Mouse (Mus musculus) neural tube, embryonic 11.5 days (tissue): ENCODE data around the gene Nt5c1b. TPM values are rescaled to one million over a fixed set of nuclear protein-coding genes. Genes with fewer than 3 reads are reported as not detected.

Experiments used
- ATAC-seq: fragments of 200-750 bp; cut with Nextera tagmentation; 2 replicates; pipeline ENCODE4 v1.8.0; 2017; ENCODE audit warnings: moderate number of reproducible peaks, mild to moderate bottlenecking, moderate TSS enrichment, moderate library complexity; ENCODE audit not compliant: insufficient read depth, low FRiP score, low TSS enrichment
- DNase-seq: peaks from one replicate; pipeline ENCODE4 v3.0.0-alpha.2; 2015; ENCODE audit warnings: low spot score
- H3K27ac ChIP-seq: fragments of 300-500 bp; sonication (generic); 2 replicates; pipeline ENCODE4 v1.5.1; 2014; ENCODE audit warnings: low read depth, mild to moderate bottlenecking, low read length
- H3K27me3 ChIP-seq: fragments of 300-500 bp; sonication (generic); 2 replicates; pipeline ENCODE4 v1.6.1; 2014; ENCODE audit warnings: mild to moderate bottlenecking, low read length, mixed read lengths; ENCODE audit not compliant: control insufficient read depth, insufficient read depth
- H3K36me3 ChIP-seq: fragments of 300-500 bp; sonication (generic); 2 replicates; pipeline ENCODE4 v1.6.1; 2014; ENCODE audit warnings: mild to moderate bottlenecking, low read length, moderate library complexity, mixed read lengths; ENCODE audit not compliant: control insufficient read depth, insufficient read depth
- H3K4me1 ChIP-seq: fragments of 300-500 bp; sonication (generic); 2 replicates; pipeline ENCODE4 v1.6.1; 2014; ENCODE audit warnings: low read length, mixed read lengths; ENCODE audit not compliant: control insufficient read depth, insufficient read depth
- H3K4me2 ChIP-seq: fragments of 300-500 bp; sonication (generic); 2 replicates; pipeline ENCODE4 v1.6.1; 2014; ENCODE audit warnings: low read depth, mild to moderate bottlenecking, moderate library complexity
- H3K4me3 ChIP-seq: fragments of 300-500 bp; sonication (generic); 2 replicates; pipeline ENCODE4 v1.5.1; 2014; ENCODE audit warnings: low read depth, low read length
- H3K9ac ChIP-seq: fragments of 300-500 bp; sonication (generic); 2 replicates; pipeline ENCODE4 v1.6.1; 2014; ENCODE audit warnings: mild to moderate bottlenecking, low read length
- H3K9me3 ChIP-seq: fragments of 300-500 bp; sonication (generic); 2 replicates; pipeline ENCODE4 v1.6.1; 2016; ENCODE audit warnings: low read length; ENCODE audit not compliant: control insufficient read depth
- WGBS: fragments of 180-500 bp; shearing (Covaris S2); extraction: QIAGEN DNeasy Blood & Tissue Kit; methylation state at CpG from one replicate; pipeline ENCODE4 v1.1.7; 2014; 5-methylcytosine and 5-hydroxymethylcytosine counted together
- polyA plus RNA-seq: library from polyadenylated mRNA; unstranded; fragments of >200 nt; fragmentation: Nextera tagmentation; extraction: Ambion mirVana; gene quantifications from 2 replicates; pipeline ENCODE4 v1.2.1, GENCODE M21; 2014

The Nt5c1b gene
- not detected in 2 replicates for polyA plus RNA-seq

DNA sequence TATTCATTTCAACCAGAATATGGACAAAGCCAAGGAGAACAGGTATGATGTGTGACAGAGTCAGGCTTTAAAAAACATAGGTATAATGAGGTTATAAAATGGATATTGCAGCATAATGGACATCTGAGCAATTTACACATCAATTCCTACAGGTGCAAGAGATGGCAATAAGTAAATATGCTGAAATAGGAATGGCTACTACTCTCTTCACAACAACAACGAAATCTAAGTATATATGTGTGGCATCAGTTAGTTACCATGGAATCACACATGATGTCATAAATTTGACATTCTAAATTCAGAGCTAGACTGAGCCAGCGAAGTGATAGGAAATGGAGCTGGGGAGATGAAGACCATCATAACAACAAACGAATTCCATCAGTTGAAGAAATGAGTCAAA is at the start of gene Nt5c1b:
Nt5c1b (plus strand) TSS at position 301 of the 400 bp plus-strand sequence.
- Histone ChIP-seq H3K9me3 (no peaks in the 10 kb centered on the region), H3K36me3 (no peaks in the 10 kb centered on the region), H3K27ac (no peak within 1 kb of the TSS), H3K9ac (no peak within 1 kb of the TSS), H3K4me3 (no peak within 1 kb of the TSS), H3K4me1 (no peaks in the 10 kb centered on the region), H3K27me3 (no peaks in the 10 kb centered on the region), H3K4me2 (no peak within 1 kb of the TSS)
- 82% methylated on average over 3 of the region's 3 CpGs for WGBS
- DNase-seq (no peak), ATAC-seq (no peak)

DNA sequence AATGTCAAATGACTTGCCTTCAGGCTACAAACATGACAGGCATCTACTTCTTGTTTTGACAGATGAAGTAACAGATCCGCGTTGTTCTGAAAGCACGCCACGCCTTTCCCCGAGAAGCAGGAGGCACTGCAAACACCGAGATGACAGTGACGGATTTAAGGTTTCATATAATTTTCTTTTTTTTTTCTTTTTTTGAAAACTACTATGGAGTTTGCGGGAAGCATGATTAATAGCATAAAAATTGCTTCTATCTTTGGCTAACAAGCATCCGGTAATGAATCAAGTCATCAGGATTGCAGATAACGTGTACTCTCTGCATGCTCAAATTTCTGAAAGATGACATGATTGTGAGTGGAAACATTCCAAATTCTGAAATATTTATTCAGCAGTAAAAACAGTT is 42.1 kb upstream of the Nt5c1b start:
- H3K4me2 ChIP-seq = no peak overlapping the region
- no peak overlapping the region for H3K9ac ChIP-seq
- H3K27ac ChIP-seq = no peak overlapping the region
- H3K4me1 ChIP-seq = no peaks in the 10 kb centered on the region
- ATAC-seq (no peak), DNase-seq (no peak)
- WGBS = 88% methylated on average over 10 of the region's 10 CpGs
- H3K27me3 ChIP-seq = no peaks in the 10 kb centered on the region
- no peaks in the 10 kb centered on the region for H3K9me3 ChIP-seq
- H3K4me3 ChIP-seq = no peak overlapping the region
- H3K36me3 ChIP-seq = no peaks in the 10 kb centered on the region

GRCm38 (mm10) chr12:10329460-10329859 is 40.3 kb upstream of the Nt5c1b start:
- Histone ChIP-seq H3K4me3 (no peak overlapping the region), H3K27me3 (no peaks in the 10 kb centered on the region), H3K36me3 (no peaks in the 10 kb centered on the region), H3K27ac (no peak overlapping the region), H3K4me2 (no peak overlapping the region), H3K9ac (no peak overlapping the region), H3K9me3 (no peaks in the 10 kb centered on the region), H3K4me1 (no peaks in the 10 kb centered on the region)
- WGBS = 92% methylated on average over 2 of the region's 2 CpGs
- no peak for ATAC-seq
- DNase-seq = no peak

GRCm38 (mm10) chr12:10340604-10341003 is 29.2 kb upstream of the Nt5c1b start:
- no peaks in the 10 kb centered on the region for H3K4me1 ChIP-seq
- 71% methylated on average over 5 of the region's 5 CpGs for WGBS
- no peak for ATAC-seq
- DNase-seq = no peak
- no peak overlapping the region for H3K27ac ChIP-seq
- H3K9me3 ChIP-seq = no peaks in the 10 kb centered on the region
- H3K9ac ChIP-seq = no peak overlapping the region
- no peak overlapping the region for H3K4me2 ChIP-seq
- no peak overlapping the region for H3K4me3 ChIP-seq
- H3K27me3 ChIP-seq = no peaks in the 10 kb centered on the region
- H3K36me3 ChIP-seq = no peaks in the 10 kb centered on the region

DNA sequence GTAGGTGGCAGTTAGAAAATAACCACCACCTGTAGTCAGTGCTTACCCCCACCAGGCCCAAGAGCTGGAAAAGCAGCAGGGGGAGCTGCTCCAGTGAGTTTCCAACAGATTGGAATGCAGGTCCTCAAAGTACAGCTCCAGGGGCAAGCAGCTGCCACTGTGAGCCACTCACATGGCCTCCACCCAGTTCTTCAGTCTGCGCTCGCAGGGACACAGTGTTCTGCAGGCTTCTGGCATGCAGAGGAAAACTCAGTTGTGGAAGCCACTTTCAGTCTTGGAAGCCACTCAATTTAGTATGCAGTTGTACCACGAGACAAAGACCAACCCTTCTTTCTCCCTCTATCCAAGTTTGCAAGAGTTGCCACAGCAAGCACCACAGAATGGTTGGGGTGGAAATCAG is 19.1 kb upstream of the Nt5c1b start:
- H3K9me3 ChIP-seq = no peaks in the 10 kb centered on the region
- H3K4me2 ChIP-seq = no peak overlapping the region
- no peak overlapping the region for H3K27ac ChIP-seq
- no peak for DNase-seq
- H3K27me3 ChIP-seq = no peaks in the 10 kb centered on the region
- H3K9ac ChIP-seq = no peak overlapping the region
- H3K4me1 ChIP-seq = no peaks in the 10 kb centered on the region
- no peak for ATAC-seq
- no peak overlapping the region for H3K4me3 ChIP-seq
- WGBS = 51% methylated on average over 3 of the region's 3 CpGs
- H3K36me3 ChIP-seq = no peaks in the 10 kb centered on the region

DNA sequence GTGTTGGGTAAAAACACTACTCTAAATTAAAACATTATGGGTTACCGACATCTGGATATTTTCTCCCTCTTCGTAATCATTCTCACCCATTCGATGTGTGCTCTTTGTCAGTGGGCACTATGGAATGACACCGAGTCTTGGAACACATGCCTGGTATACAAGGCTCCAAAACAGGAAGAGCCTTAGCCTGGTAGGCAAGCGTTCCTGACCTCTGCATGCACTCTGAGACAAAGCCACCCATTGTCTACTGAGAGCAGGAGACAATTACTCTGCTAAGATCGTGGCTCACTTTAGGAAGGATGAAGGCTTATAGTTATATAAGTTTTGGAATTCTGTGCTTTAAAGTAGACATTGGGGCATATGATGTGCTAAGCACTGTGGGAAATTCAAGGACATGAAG is 12.0 kb upstream of the Nt5c1b start:
- ATAC-seq = no peak
- WGBS = 54% methylated on average over 6 of the region's 6 CpGs
- no peak overlapping the region for H3K4me2 ChIP-seq
- H3K9ac ChIP-seq = no peak overlapping the region
- DNase-seq = no peak
- no peak overlapping the region for H3K27ac ChIP-seq
- no peaks in the 10 kb centered on the region for H3K4me1 ChIP-seq
- H3K9me3 ChIP-seq = no peaks in the 10 kb centered on the region
- no peaks in the 10 kb centered on the region for H3K36me3 ChIP-seq
- no peak overlapping the region for H3K4me3 ChIP-seq
- H3K27me3 ChIP-seq = no peaks in the 10 kb centered on the region

DNA sequence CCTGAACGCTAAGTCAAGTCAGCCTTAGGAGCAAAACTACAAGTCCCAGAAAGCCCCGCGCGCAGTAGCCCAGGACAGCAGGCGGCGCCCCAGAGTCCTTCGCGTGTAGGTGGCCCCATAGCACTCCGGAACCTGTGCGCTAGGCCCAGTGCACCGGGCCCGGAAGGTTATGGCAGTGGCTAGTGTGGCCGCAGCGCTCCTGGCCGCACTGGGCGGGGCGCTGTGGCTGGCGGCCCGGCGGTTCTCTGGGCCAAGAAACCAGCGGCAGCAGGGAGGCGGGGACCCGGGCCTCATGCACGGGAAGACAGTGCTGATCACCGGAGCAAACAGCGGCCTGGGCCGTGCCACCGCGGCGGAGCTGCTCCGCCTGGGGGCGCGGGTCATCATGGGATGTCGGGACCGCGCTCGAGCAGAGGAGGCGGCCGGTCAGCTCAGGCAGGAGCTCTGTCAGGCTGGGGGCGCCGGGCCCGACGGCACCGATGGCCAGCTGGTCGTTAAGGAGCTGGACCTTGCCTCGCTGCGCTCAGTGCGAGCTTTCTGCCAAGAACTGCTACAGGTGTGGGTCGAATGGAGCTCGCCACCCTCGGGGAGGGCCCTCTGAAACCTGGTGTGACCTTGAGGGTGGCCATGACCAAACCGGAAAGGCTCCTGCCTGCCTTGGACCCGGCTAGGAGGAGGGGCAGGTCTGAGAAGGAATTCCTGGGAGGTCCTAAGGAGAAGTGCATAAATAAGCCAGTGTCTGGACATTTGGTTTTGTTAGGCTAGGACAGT is 21.1 kb downstream of the Nt5c1b start, which contains the start of gene Rdh14:
Rdh14 (plus strand) TSS at position 102 of the 771 bp plus-strand sequence.
- under 1% methylated on average over 51 of the region's 53 CpGs for WGBS

GRCm38 (mm10) chr12:10400788-10401187 is 31.0 kb downstream of the Nt5c1b start:
- no peaks in the 10 kb centered on the region for H3K36me3 ChIP-seq
- H3K4me1 ChIP-seq = no peaks in the 10 kb centered on the region
- H3K9me3 ChIP-seq = no peaks in the 10 kb centered on the region
- DNase-seq = no peak
- no peak overlapping the region for H3K4me3 ChIP-seq
- H3K9ac ChIP-seq = no peak overlapping the region
- no peaks in the 10 kb centered on the region for H3K27me3 ChIP-seq
- WGBS = 76% methylated on average over 1 of the region's 1 CpGs
- ATAC-seq = no peak
- no peak overlapping the region for H3K4me2 ChIP-seq
- no peak overlapping the region for H3K27ac ChIP-seq

More for the DNA sequence above, 21.1 kb downstream of the Nt5c1b start, which contains the start of gene Rdh14:
- Histone ChIP-seq H3K27me3 (no peaks in the 10 kb centered on the region), H3K4me2 (peak within 1 kb of the TSS; percentile 62), H3K27ac (peak within 1 kb of the TSS; percentile 84), H3K36me3 (no peaks in the 10 kb centered on the region), H3K4me3 (peak within 1 kb of the TSS; percentile 55), H3K9me3 (no peaks in the 10 kb centered on the region), H3K4me1 (no peaks in the 10 kb centered on the region; the same call in 1 of the 2 replicates), H3K9ac (peak within 1 kb of the TSS; percentile 86)
- ATAC-seq = peak; percentile 99
- peak; percentile 93 for DNase-seq
